Mouse (Mus musculus) erythroblast, embryonic 14.5 days (primary cell): ENCODE measurements around the gene Spag5.

Source experiments
- GATA1 ChIP-seq: IDR thresholded peaks from 2 replicates; pipeline ENCODE4 v1.6.1; 2012; ENCODE audit warnings: low read length, inconsistent platforms, mixed read lengths
- TAL1 ChIP-seq: IDR thresholded peaks from 3 replicates; pipeline ENCODE4 v1.6.1; 2012; ENCODE audit warnings: low read length, inconsistent platforms, mixed read lengths

DNA sequence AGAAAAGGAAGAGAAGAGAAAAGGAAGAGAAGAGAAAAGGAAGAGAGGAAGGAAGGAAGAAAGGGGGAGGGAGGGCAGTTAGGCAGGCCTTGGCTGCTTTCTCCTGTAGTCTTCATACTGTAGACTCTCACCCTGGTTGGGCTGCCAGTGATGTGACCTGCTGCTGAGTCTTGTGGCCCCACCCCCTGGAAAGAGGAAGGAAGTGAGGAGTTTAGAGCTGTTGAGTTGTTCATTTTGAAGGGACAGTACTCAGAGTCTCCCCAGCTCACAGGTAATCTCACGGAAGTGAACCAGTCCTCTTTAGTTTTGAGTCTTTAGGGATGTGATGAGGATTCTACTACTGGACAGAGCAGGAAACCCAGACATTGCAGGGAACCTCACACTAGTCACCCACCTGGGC lies 51.8 kb downstream of the Spag5 start:
- TF ChIP-seq GATA1 (no peak), TAL1 (no peak)
